Mouse (Mus musculus): ENCODE results near the gene Kin. TPM values are rescaled to one million over a fixed set of nuclear protein-coding genes. Genes with fewer than 3 reads are reported as not detected.
A peak's percentile ranks its signal among the peaks of the same experiment; 100 is the strongest.

The Kin gene
- total RNA-seq, 2 experiments from 2014 or later: 10.8 to 13.6 TPM

DNA sequence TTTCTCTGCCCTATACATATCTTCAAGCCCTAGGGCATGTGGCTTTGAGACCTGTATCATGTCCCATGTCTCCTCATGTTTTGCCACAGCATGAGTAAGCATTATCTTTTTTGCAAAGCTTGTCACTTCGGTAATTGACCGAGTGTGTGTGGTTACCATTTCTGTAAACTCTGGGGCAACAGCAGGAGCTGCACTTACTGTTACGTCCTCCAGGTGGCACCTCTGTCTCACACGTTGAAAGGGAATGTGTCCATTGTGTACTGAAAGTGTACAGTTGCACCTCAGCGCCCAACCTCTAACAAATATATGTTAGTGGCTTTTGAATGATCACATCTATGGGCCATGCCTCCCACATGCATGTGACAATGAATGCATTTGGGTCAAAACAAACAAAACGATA lies 20.8 kb downstream of the Kin start:
- intact Hi-C loops (cut with DNase I): loop anchor here (1.0 to 2.0 kb wide), 2 partner anchors 42 to 187 kb away; no protein-coding TSS in a partner anchor
- peak; percentile 40 to 43 for DNase-seq (ENCODE audit: low spot score in 2 of 2)

- no peak for DNase-seq (ENCODE audit: low spot score in 2 of 2)
- intact Hi-C loops (cut with DNase I): no loop called here
These were observed 28.3 kb downstream of the Kin start for GRCm38 (mm10) chr2:10108535-10109189.

- DNase-seq (ENCODE audit: low spot score in 2 of 2): no peak
- intact Hi-C loops (cut with DNase I): no loop called here
These were observed 38.4 kb downstream of the Kin start for GRCm38 (mm10) chr2:10118751-10119150.

- DNase-seq (ENCODE audit: low spot score in 2 of 2): no peak
These were observed 38.9 kb downstream of the Kin start for GRCm38 (mm10) chr2:10119276-10119675.

DNA sequence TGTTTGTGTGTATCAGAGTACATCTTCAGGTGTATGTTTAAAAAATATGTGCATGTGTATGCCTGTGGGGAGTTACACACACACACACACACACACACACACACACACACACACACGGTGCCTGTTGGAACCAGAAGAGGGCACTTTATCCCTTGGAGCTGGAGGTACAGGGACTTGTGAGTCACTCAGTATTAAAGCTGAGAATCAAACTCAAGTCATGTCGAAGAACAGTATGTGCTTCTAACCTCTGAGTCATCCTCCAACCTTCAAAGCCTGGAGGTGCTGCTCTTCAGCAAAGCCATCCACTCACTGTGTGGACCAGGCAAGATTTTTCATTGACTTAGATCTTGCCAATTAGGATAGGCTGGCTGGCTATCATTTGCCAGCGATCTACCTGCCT lies 41.4 kb downstream of the Kin start:
- intact Hi-C loops (cut with DNase I): no loop called here
- no peak for DNase-seq (ENCODE audit: low spot score in 2 of 2)

More at GRCm38 (mm10) chr2:10119276-10119675, 38.9 kb downstream of the Kin start:
- intact Hi-C loops (cut with DNase I): no loop called here

- intact Hi-C loops (cut with DNase I): no loop called here
- no peak for DNase-seq (ENCODE audit: low spot score in 2 of 2)
These were observed 45.7 kb downstream of the Kin start for GRCm38 (mm10) chr2:10126122-10126521.

GRCm38 (mm10) chr2:10127471-10127870 lies 47.1 kb downstream of the Kin start:
- no peak for DNase-seq (ENCODE audit: low spot score in 2 of 2)
- intact Hi-C loops (cut with DNase I): no loop called here

DNA sequence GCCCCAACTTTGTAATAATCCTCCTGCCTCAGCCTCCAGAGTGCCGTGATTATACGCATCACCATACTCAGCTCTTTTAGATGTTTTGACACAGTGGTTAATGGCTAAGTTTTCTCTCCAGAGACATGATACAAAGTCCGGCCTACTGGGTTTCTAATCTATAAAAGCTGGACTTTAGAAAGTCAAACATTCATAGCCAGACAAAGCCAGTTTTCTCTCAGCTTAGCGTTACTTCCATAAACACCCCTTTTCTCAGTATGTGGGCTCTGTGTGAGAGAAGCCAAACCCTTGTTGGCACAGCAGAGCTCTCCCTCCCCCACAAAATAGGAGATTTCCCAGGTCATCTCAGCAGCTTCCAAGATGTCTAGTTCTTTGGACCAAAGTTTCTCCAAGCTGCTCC lies 48.2 kb downstream of the Kin start:
- intact Hi-C loops (cut with DNase I): no loop called here
- DNase-seq (ENCODE audit: low spot score in 2 of 2): no peak

DNA sequence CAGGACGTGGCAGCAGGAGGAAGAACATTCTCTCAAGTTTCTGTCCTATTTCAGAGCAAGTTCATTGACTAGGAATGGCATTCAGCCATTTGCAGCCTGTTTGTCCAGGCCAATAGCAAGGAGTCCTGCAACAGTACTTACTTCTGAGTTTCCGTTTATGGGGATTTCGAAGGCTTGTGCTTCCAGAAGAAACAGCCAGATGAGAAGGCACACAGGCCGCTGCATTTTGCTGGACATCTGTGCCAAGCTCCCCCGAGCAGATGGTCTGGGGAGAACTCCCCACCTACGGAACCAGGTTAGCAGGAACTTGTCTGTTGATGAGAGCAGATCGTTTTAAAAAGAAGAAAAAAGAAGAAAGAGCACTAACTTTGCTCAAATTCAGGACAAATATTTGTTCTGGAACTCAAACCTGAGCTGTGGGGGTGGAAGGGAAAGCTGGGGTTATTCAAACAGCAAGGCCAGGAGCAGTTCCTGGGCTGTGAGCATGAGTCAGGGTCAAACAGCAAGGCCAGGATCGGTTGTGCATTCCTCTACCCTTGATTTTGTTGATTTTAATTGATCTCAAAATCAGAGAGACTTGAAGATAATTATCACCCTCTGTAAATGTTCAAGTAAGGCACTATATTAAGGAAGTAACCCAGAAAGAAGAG lies 50.1 kb downstream of the Kin start:
- peak; percentile 36 to 53 for DNase-seq (ENCODE audit: low spot score in 2 of 2)
- intact Hi-C loops (cut with DNase I): no loop called here

GRCm38 (mm10) chr2:10131296-10131695 lies 50.9 kb downstream of the Kin start, which contains the start of gene Itih2:
Gene Itih2 (minus strand): TSS chr2:10131396.
- no peak for DNase-seq (ENCODE audit: low spot score in 2 of 2)
- intact Hi-C loops (cut with DNase I): no loop called here

- no peak for DNase-seq (ENCODE audit: low spot score in 2 of 2)
- intact Hi-C loops (cut with DNase I): no loop called here
These were observed 51.7 kb downstream of the Kin start for GRCm38 (mm10) chr2:10132128-10132527.

DNA sequence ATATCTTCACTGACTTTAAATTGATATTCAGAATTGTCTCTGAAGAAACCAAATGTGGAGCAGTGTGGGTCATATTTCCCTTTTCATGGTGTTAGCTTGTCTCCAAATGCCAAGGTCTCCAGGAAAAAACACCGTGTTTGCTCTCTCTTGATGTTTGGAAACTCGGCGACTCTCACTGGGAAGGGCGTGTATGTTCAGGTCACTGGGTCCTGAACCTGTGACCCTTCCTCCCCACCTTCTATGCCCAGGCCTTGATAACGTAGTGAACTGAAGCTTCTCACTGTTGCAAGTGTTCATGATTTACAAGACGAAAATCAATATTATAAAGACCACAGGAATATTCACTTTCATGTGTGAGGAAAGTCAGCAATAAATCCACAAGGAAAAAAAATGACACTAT lies 53.5 kb downstream of the Kin start:
- DNase-seq (ENCODE audit: low spot score in 2 of 2): no peak
- intact Hi-C loops (cut with DNase I): no loop called here

- intact Hi-C loops (cut with DNase I): no loop called here
- DNase-seq (ENCODE audit: low spot score in 2 of 2): no peak
These were observed 56.9 kb downstream of the Kin start for GRCm38 (mm10) chr2:10137320-10137719.

GRCm38 (mm10) chr2:10140456-10140855 lies 60.1 kb downstream of the Kin start:
- intact Hi-C loops (cut with DNase I): no loop called here
- peak in 1 of 2 experiments; percentile 8 for DNase-seq (ENCODE audit: low spot score in 2 of 2)

Other genes with a start within 250 kb of the Kin start
- gene 4930412O13Rik, start 199.3 kb upstream of the Kin start, total RNA-seq (2021): not detected
- gene 9230102O04Rik, start 191.1 kb upstream of the Kin start, total RNA-seq (2021): not detected
- not detected for gene Gata3, start 190.6 kb upstream of the Kin start, total RNA-seq (2021)
- gene Taf3, start 32.0 kb upstream of the Kin start, total RNA-seq (2021): 10 to 100 TPM; 13.0 to 17.4 TPM
- 100 to 1,000 TPM; 247 to 250 TPM for gene Atp5c1, start 83 bp upstream of the Kin start, total RNA-seq (2021)
- gene Itih2, start 50.8 kb downstream of the Kin start, total RNA-seq (2021): 1 to 10 TPM; 1.9 to 3.6 TPM
- 10 to 100 TPM; 12.1 to 15.0 TPM for gene Itih5, start 73.0 kb downstream of the Kin start, total RNA-seq (2021)